Mouse (Mus musculus): ENCODE results near the gene Spp2. TPM values are rescaled to one million over a fixed set of nuclear protein-coding genes. Genes with fewer than 3 reads are reported as not detected.
A peak's percentile ranks its signal among the peaks of the same experiment; 100 is the strongest.

The Spp2 gene
- polyA plus RNA-seq, 1 experiment from 2014 or later, result not detected

DNA sequence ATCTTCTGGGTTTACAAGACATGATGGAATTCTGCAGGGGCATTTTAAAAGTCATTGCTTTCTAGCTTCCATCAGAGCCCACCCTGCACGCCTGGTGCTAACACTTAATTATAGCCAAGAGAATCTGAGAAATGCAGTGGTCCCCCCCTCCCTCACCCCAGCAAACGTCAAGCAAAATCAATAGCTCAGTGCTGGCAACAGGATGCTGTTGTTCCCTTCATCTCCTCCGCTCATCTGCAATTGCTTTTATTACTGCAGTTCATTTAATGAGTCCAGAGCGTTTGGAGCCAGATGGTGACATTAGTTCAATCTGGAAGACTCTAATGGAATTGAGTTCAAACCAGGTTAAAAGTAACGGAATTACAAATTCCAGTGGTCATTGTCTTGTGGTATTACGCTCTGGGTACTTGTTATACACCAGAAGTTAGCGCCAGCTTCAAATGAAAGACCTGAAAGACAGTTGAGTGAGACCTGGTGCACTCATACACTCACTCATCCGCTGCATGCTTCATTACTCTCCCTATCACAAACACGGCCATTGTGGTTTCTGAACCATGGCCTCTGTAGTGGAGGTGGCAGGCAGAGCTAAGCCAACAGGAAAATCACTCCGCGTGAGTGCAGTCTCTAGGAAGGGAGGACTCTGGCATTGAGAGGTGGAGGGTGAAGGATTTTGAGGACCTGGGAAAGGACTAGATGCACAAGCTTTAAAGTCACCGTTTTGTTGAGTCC, 519 bp upstream of the Spp2 start:
- DNase-seq (ENCODE audit: low spot score, missing footprints) (no peak), ATAC-seq (ENCODE audit: low FRiP score) (no peak)
- no peak overlapping the region for H3K27ac ChIP-seq (ENCODE audit: low read depth, low read length)
- H3K4me3 ChIP-seq (ENCODE audit: low read depth, low read length), result no peak overlapping the region
- no peaks in the 10 kb centered on the region for H3K9me3 ChIP-seq (ENCODE audit: control insufficient read depth, low read length)
- no peak overlapping the region for H3K4me2 ChIP-seq
- no peaks in the 10 kb centered on the region for H3K4me1 ChIP-seq (ENCODE audit: control insufficient read depth, insufficient read depth, low read length)
- WGBS, result 65% methylated on average over 12 of the region's 12 CpGs
- no peak overlapping the region for H3K9ac ChIP-seq (ENCODE audit: low read length)
- no peaks in the 10 kb centered on the region for H3K36me3 ChIP-seq (ENCODE audit: control insufficient read depth, insufficient read depth, low read length)
- H3K27me3 ChIP-seq (ENCODE audit: control insufficient read depth, insufficient read depth, low read length), result no peaks in the 10 kb centered on the region

DNA sequence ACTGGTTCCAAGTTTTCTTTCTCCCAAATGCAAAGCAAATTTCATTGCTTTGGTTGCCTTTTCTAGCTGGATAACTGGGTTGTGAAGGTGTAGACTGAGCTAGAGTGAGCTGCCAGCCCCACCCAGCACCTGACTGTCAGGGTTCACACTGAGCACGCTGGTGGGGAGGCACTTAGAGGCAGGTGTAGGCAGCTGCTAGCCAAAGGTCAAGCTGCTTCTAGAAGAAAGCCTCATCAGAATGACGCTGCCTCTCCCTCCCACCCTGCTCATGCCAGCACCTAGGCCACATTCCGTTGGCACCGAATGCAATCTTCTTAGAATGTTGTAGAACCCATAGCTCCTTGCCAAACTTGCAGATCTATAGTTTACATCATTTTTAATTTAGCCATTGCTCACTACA, 1.6 kb downstream of the Spp2 start:
- no peak overlapping the region for H3K4me3 ChIP-seq (ENCODE audit: low read depth, low read length)
- no peaks in the 10 kb centered on the region for H3K9me3 ChIP-seq (ENCODE audit: control insufficient read depth, low read length)
- H3K4me2 ChIP-seq, result no peak overlapping the region
- H3K27ac ChIP-seq (ENCODE audit: low read depth, low read length), result no peak overlapping the region
- no peaks in the 10 kb centered on the region for H3K27me3 ChIP-seq (ENCODE audit: control insufficient read depth, insufficient read depth, low read length)
- ATAC-seq (ENCODE audit: low FRiP score), result no peak
- H3K36me3 ChIP-seq (ENCODE audit: control insufficient read depth, insufficient read depth, low read length), result no peaks in the 10 kb centered on the region
- no peak for DNase-seq (ENCODE audit: low spot score, missing footprints)
- no peaks in the 10 kb centered on the region for H3K4me1 ChIP-seq (ENCODE audit: control insufficient read depth, insufficient read depth, low read length)
- 91% methylated on average over 4 of the region's 4 CpGs for WGBS
- H3K9ac ChIP-seq (ENCODE audit: low read length), result no peak overlapping the region

DNA sequence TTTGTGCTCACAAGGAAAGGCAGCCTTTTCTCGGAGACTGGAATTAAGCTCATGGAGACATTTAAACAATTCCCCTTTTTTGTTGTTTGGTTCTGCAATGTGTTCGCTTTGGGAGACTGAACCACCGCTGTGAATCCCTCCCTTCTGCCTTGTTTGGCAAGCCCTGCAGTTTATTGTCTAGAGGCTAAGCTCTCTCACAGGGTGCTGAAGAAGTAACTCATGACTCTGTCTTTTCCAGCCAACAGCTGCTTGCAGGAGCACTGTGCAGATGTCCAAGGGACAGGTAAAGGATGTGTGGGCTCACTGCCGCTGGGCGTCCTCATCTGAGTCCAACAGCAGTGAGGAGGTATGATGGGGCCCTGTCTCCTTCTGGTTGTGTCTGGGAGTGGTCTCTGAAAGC, 5.3 kb downstream of the Spp2 start:
- Histone ChIP-seq H3K4me1 (ENCODE audit: control insufficient read depth, insufficient read depth, low read length) (no peaks in the 10 kb centered on the region), H3K36me3 (ENCODE audit: control insufficient read depth, insufficient read depth, low read length) (no peaks in the 10 kb centered on the region), H3K4me2 (no peak overlapping the region), H3K4me3 (ENCODE audit: low read depth, low read length) (no peak overlapping the region), H3K27me3 (ENCODE audit: control insufficient read depth, insufficient read depth, low read length) (no peaks in the 10 kb centered on the region), H3K27ac (ENCODE audit: low read depth, low read length) (no peak overlapping the region), H3K9me3 (ENCODE audit: control insufficient read depth, low read length) (no peaks in the 10 kb centered on the region), H3K9ac (ENCODE audit: low read length) (no peak overlapping the region)
- ATAC-seq (ENCODE audit: low FRiP score) (no peak), DNase-seq (ENCODE audit: low spot score, missing footprints) (no peak)
- WGBS, result 36% methylated on average over 5 of the region's 5 CpGs

DNA sequence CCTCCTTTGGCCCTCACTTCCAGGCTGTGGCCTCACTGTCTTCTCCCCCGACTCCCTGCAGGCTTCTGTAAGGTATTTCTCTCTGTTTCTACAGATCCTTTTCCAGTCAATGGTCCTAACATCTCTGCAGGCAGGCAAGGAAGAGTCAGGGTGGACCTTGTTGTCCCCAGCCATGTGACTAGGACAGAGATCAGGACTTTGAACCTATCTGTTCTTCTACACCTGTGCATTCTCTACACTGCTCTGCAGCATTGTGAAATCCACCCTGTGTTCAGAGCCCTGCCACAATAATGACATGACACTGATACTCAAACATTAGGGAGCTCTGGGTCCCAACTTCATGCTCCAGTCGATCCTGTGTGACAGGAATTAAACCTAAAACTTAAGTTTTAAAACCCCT, 12.2 kb downstream of the Spp2 start:
- no peaks in the 10 kb centered on the region for H3K9me3 ChIP-seq (ENCODE audit: control insufficient read depth, low read length)
- no peak overlapping the region for H3K9ac ChIP-seq (ENCODE audit: low read length)
- WGBS, result 85% methylated on average over 2 of the region's 2 CpGs
- DNase-seq (ENCODE audit: low spot score, missing footprints) (no peak), ATAC-seq (ENCODE audit: low FRiP score) (no peak)
- H3K36me3 ChIP-seq (ENCODE audit: control insufficient read depth, insufficient read depth, low read length), result no peaks in the 10 kb centered on the region
- no peaks in the 10 kb centered on the region for H3K4me1 ChIP-seq (ENCODE audit: control insufficient read depth, insufficient read depth, low read length)
- no peak overlapping the region for H3K4me3 ChIP-seq (ENCODE audit: low read depth, low read length)
- H3K27me3 ChIP-seq (ENCODE audit: control insufficient read depth, insufficient read depth, low read length), result no peaks in the 10 kb centered on the region
- H3K4me2 ChIP-seq, result no peak overlapping the region
- H3K27ac ChIP-seq (ENCODE audit: low read depth, low read length), result no peak overlapping the region

DNA sequence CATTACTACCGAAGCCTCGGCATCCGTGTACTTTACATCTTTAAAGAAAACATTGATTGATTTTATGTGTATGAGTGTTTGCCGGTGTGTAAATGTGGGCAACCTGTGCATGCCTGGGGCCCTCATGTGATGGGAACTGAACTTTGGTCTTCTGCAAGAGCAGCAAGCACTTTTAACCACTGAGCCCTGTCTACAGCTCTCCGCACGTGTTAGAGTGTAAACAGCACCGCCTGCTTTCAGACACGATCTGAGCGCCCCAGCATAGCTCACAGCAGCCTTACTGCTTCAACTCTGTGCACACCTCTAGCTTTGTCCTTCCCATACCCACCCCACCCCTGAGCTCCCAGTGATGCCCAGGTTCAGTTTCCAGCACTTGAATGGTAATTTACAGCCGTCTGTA, 15.3 kb downstream of the Spp2 start:
- H3K9me3 ChIP-seq (ENCODE audit: control insufficient read depth, low read length), result no peaks in the 10 kb centered on the region
- H3K4me3 ChIP-seq (ENCODE audit: low read depth, low read length), result no peak overlapping the region
- ATAC-seq (ENCODE audit: low FRiP score) (no peak), DNase-seq (ENCODE audit: low spot score, missing footprints) (no peak)
- H3K4me2 ChIP-seq, result no peak overlapping the region
- 87% methylated on average over 10 of the region's 10 CpGs for WGBS
- H3K4me1 ChIP-seq (ENCODE audit: control insufficient read depth, insufficient read depth, low read length), result no peaks in the 10 kb centered on the region
- H3K9ac ChIP-seq (ENCODE audit: low read length), result no peak overlapping the region
- no peak overlapping the region for H3K27ac ChIP-seq (ENCODE audit: low read depth, low read length)
- no peaks in the 10 kb centered on the region for H3K27me3 ChIP-seq (ENCODE audit: control insufficient read depth, insufficient read depth, low read length)
- H3K36me3 ChIP-seq (ENCODE audit: control insufficient read depth, insufficient read depth, low read length), result no peaks in the 10 kb centered on the region

DNA sequence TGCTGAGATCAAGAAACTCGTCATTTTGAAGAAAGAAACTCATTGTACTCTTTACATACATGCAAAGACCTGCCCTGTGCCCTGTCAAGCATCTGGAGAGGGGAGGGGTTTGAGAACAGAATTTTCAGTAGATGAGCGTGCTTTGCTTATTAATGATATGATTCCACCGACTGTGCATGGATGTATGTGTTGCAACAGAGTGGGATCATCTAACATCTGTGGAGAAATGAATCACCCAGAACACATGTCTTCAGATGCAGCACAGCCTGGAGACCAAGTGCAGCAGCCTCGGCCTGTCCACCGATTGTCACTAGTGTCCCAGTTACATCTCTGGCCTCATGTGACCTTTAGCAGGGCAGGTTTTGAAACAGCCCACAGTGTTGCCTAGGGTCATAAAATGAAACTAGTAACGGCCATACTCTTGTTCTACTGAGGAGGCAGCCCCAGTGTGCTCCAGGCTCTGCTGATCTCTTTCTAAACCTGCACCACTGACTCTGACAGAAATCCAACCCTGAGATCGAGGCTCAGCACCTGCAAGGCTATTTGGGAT, 16.2 kb downstream of the Spp2 start:
- no peak for ATAC-seq (ENCODE audit: low FRiP score)
- H3K27me3 ChIP-seq (ENCODE audit: control insufficient read depth, insufficient read depth, low read length), result no peaks in the 10 kb centered on the region

DNA sequence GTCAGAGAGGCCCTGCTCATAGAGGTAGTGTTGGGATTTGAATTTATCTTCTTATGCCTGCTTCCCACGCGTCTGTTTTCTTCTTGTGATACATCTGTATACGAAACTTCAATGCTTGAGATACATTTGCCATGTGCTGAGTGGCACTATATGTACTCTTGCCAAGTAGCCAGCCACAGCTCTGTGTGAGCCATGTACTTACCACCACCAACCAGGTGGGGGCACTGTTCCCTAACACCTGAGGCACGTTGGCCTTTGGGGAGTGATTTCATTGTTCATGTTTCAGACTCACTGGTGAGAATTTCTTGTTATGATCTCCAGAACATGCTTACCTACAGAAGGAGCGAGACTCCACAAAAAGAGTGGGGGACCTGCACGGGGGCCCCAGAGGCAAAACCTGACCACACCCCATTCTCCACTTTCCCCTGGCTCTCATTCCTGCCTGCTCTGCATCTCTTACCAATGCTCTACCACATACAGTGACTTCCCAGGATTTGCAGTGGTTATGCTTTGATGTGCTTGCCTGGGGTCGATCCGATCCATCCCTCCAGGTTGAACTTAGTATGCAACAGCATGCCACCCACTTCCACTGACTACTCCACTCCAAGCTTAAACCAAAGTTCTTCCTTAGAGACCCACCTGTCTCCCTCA, 18.0 kb downstream of the Spp2 start:
- peak; percentile 40; the same call in 1 of the 2 replicates for ATAC-seq (ENCODE audit: low FRiP score)

More for the DNA sequence above, 16.2 kb downstream of the Spp2 start:
- Histone ChIP-seq H3K27ac (ENCODE audit: low read depth, low read length) (no peak overlapping the region), H3K9ac (ENCODE audit: low read length) (no peak overlapping the region), H3K4me2 (no peak overlapping the region), H3K4me1 (ENCODE audit: control insufficient read depth, insufficient read depth, low read length) (no peaks in the 10 kb centered on the region), H3K9me3 (ENCODE audit: control insufficient read depth, low read length) (no peaks in the 10 kb centered on the region), H3K4me3 (ENCODE audit: low read depth, low read length) (no peak overlapping the region), H3K36me3 (ENCODE audit: control insufficient read depth, insufficient read depth, low read length) (no peaks in the 10 kb centered on the region)
- DNase-seq (ENCODE audit: low spot score, missing footprints), result no peak
- WGBS, result 82% methylated on average over 7 of the region's 7 CpGs

DNA sequence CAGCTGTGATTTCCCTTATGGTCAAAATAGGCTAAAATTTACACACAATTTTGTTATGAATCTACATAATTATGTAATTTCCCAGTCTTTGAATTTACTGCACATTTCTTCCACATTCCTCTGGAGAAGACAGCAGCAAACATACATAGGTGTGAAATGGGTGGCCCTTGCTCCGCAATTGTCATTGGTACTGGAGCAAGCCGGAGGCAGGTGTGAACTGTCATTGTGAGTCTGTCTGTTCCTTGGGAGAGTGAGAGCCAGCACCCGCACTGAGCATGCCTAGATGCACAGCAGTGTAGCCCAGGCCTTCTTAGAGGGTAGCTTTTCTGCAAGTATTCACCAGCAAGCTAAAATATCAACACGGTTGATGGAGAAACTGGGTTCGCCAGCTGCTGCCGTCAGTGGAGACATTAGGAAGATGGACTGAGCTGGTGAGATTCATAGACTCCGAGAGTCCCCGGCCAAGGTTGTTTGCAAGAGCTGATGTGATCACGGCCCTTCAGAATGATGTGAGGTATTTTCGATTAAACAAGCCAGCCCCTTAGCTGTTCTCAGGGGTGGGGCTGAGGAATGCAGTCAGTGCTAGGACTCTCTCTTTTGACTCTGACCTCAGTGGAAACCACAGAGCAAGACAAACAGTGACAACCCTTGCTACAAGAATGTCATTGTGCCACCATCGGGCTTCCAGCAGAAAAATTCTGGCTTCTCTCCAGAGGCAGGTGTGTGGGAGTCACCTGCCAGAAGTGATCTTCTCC, 21.4 kb downstream of the Spp2 start:
- Histone ChIP-seq H3K9me3 (ENCODE audit: control insufficient read depth, low read length) (no peaks in the 10 kb centered on the region), H3K4me2 (no peak overlapping the region), H3K4me3 (ENCODE audit: low read depth, low read length) (no peak overlapping the region), H3K27me3 (ENCODE audit: control insufficient read depth, insufficient read depth, low read length) (no peaks in the 10 kb centered on the region), H3K36me3 (ENCODE audit: control insufficient read depth, insufficient read depth, low read length) (no peaks in the 10 kb centered on the region), H3K27ac (ENCODE audit: low read depth, low read length) (no peak overlapping the region), H3K4me1 (ENCODE audit: control insufficient read depth, insufficient read depth, low read length) (peaks cover 4% of the 10 kb centered on the region; the same call in 1 of the 2 replicates), H3K9ac (ENCODE audit: low read length) (no peak overlapping the region)
- DNase-seq (ENCODE audit: low spot score, missing footprints), result no peak
- WGBS, result 90% methylated on average over 11 of the region's 11 CpGs
- no peak for ATAC-seq (ENCODE audit: low FRiP score)

More for the DNA sequence above, 18.0 kb downstream of the Spp2 start:
- no peaks in the 10 kb centered on the region for H3K27me3 ChIP-seq (ENCODE audit: control insufficient read depth, insufficient read depth, low read length)
- peaks cover 4% of the 10 kb centered on the region; the same call in 1 of the 2 replicates for H3K4me1 ChIP-seq (ENCODE audit: control insufficient read depth, insufficient read depth, low read length)
- no peak overlapping the region for H3K4me2 ChIP-seq
- DNase-seq (ENCODE audit: low spot score, missing footprints), result peak; percentile 97
- no peak overlapping the region for H3K4me3 ChIP-seq (ENCODE audit: low read depth, low read length)
- no peaks in the 10 kb centered on the region for H3K36me3 ChIP-seq (ENCODE audit: control insufficient read depth, insufficient read depth, low read length)
- no peak overlapping the region for H3K9ac ChIP-seq (ENCODE audit: low read length)
- no peaks in the 10 kb centered on the region for H3K9me3 ChIP-seq (ENCODE audit: control insufficient read depth, low read length)
- WGBS, result 21% methylated on average over 8 of the region's 8 CpGs
- H3K27ac ChIP-seq (ENCODE audit: low read depth, low read length), result no peak overlapping the region

DNA sequence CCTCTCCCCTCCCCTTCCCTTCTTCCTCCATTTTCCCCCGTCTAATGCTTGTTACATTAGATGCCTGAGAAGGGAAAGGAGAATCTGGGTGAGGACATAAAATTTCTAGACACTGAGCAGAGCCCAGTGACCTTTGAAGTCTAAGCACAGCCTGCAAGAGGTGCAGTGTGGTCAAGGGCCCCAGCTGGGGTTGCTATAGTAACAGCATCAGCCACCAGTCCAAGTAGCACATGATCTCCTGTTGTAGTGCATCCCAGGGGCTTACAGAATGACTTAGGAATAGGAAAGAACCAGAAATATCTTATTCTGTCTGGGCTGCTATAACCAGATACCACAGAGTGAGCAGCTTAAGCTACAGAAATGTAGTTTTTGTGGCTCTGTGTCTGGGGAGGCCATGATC, 22.7 kb downstream of the Spp2 start:
- Histone ChIP-seq H3K9ac (ENCODE audit: low read length) (no peak overlapping the region), H3K27ac (ENCODE audit: low read depth, low read length) (no peak overlapping the region), H3K36me3 (ENCODE audit: control insufficient read depth, insufficient read depth, low read length) (no peaks in the 10 kb centered on the region), H3K9me3 (ENCODE audit: control insufficient read depth, low read length) (no peaks in the 10 kb centered on the region), H3K4me3 (ENCODE audit: low read depth, low read length) (no peak overlapping the region), H3K27me3 (ENCODE audit: control insufficient read depth, insufficient read depth, low read length) (no peaks in the 10 kb centered on the region), H3K4me1 (ENCODE audit: control insufficient read depth, insufficient read depth, low read length) (peaks cover 4% of the 10 kb centered on the region; the same call in 1 of the 2 replicates), H3K4me2 (no peak overlapping the region)
- peak; percentile 58; the same call in 1 of the 2 replicates for ATAC-seq (ENCODE audit: low FRiP score)
- 56% methylated on average over 1 of the region's 1 CpGs for WGBS
- no peak for DNase-seq (ENCODE audit: low spot score, missing footprints)

All from midbrain, embryonic 11.5 days (tissue).